Mouse (Mus musculus) stomach, postnatal 0 days (tissue): ENCODE data around the gene St5. TPM values are rescaled to one million over a fixed set of nuclear protein-coding genes. Genes with fewer than 3 reads are reported as not detected.
A peak's percentile ranks its signal among the peaks of the same experiment; 100 is the strongest.

Source experiments
- ATAC-seq: fragments of 200-750 bp; cut with Nextera tagmentation; 2 replicates; pipeline ENCODE4 v1.8.0; 2017; ENCODE audit not compliant: low FRiP score, low TSS enrichment
- DNase-seq: peaks from one replicate; pipeline ENCODE4 v3.0.0-alpha.2; 2016; ENCODE audit warnings: low spot score
- H3K27ac ChIP-seq: fragments of 300-500 bp; sonication (generic); replicated peaks from 2 replicates; pipeline ENCODE4 v1.5.1; 2014; ENCODE audit warnings: mild to moderate bottlenecking, control low read depth
- H3K27me3 ChIP-seq: fragments of 300-500 bp; sonication (generic); 2 replicates; pipeline ENCODE4 v1.6.1; 2014; ENCODE audit warnings: low read length; ENCODE audit not compliant: control insufficient read depth, insufficient read depth
- H3K36me3 ChIP-seq: fragments of 300-500 bp; sonication (generic); 2 replicates; pipeline ENCODE4 v1.6.1; 2014; ENCODE audit warnings: low read length, mixed read lengths; ENCODE audit not compliant: control insufficient read depth, insufficient read depth
- H3K4me1 ChIP-seq: fragments of 300-500 bp; sonication (generic); replicated peaks from 2 replicates; pipeline ENCODE4 v1.6.1; 2014; ENCODE audit warnings: antibody characterized with exemption; ENCODE audit not compliant: control insufficient read depth, insufficient read depth
- H3K4me2 ChIP-seq: fragments of 300-500 bp; sonication (generic); replicated peaks from 2 replicates; pipeline ENCODE4 v1.6.1; 2014; ENCODE audit warnings: low read depth, mild to moderate bottlenecking, control low read depth, moderate library complexity
- H3K4me3 ChIP-seq: fragments of 300-500 bp; sonication (generic); 2 replicates; pipeline ENCODE4 v1.5.1; 2014; ENCODE audit warnings: low read depth, low read length, control low read depth
- H3K9ac ChIP-seq: fragments of 300-500 bp; sonication (generic); 2 replicates; pipeline ENCODE4 v1.6.1; 2014; ENCODE audit warnings: mild to moderate bottlenecking, low read length, control low read depth, mixed read lengths
- H3K9me3 ChIP-seq: fragments of 300-500 bp; sonication (generic); 2 replicates; pipeline ENCODE4 v1.6.1; 2016; ENCODE audit warnings: low read length; ENCODE audit not compliant: control insufficient read depth
- CTCF ChIP-seq: IDR thresholded peaks from 2 replicates; pipeline ENCODE4 v1.5.1; 2016; ENCODE audit warnings: antibody characterized with exemption, low read depth, mild to moderate bottlenecking, moderate library complexity
- EP300 ChIP-seq: optimal IDR thresholded peaks from 2 replicates; pipeline ENCODE3; 2016; ENCODE audit warnings: antibody characterized with exemption
- WGBS: fragments of 180-500 bp; shearing (Covaris S2); extraction: QIAGEN DNeasy Blood & Tissue Kit; methylation state at CpG from one replicate; pipeline ENCODE4 v1.1.7; 2014; 5-methylcytosine and 5-hydroxymethylcytosine counted together
- polyA plus RNA-seq: library from polyadenylated mRNA; unstranded; fragments of >200 nt; fragmentation: Nextera tagmentation; extraction: Ambion mirVana; gene quantifications from 2 replicates; pipeline ENCODE4 v1.2.1, GENCODE M21; 2015

The St5 gene
- polyA plus RNA-seq, 1 experiment from 2014 or later: 35.6 TPM

DNA sequence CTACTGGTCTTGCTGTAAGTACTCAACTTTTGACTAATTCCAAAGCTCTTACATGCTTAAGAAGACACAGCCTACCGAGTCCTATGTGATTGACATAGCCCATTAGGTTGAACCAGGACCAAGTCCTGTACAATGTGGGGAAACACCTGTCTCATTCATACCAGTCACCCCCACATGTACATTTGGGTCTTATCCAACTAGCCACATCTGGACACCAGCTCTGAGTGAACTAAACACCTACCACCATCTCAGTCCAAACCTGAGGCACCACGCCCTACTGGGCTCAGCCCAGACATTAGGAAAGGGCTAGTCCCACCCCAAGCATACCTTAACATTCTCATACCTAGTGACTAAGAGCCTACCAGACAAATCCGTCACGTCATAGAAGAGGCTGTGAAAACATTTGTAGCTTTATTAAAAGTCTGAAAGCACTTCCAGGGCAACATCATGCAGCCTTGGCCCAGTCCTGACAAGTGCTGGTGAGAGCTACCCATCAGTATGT is 135.0 kb downstream of the St5 start:
- ATAC-seq (peak; percentile 65; the same call in 1 of the 2 replicates), DNase-seq (no peak)
- 0 out of 2 replicates have a peak overlapping the region, but pooled peaks have one; percentile 24 for H3K27ac ChIP-seq

GRCm38 (mm10) chr7:109566841-109567768 is 136.3 kb downstream of the St5 start:
- 50% methylated on average over 11 of the region's 11 CpGs for WGBS
- Histone ChIP-seq H3K4me1 (peaks cover 3% of the 10 kb centered on the region), H3K36me3 (no peaks in the 10 kb centered on the region; the same call in 1 of the 2 replicates), H3K27ac (peak overlapping the region; percentile 45), H3K9ac (no peak overlapping the region), H3K4me2 (no peak overlapping the region), H3K4me3 (no peak overlapping the region), H3K9me3 (no peaks in the 10 kb centered on the region), H3K27me3 (no peaks in the 10 kb centered on the region)
- no peak for TF ChIP-seq EP300
- TF ChIP-seq CTCF: no peak
- ATAC-seq (peak; percentile 27; the same call in 1 of the 2 replicates), DNase-seq (no peak)

More for the DNA sequence above, 135.0 kb downstream of the St5 start:
- H3K4me1 ChIP-seq: peaks cover 3% of the 10 kb centered on the region
- H3K9me3 ChIP-seq: no peaks in the 10 kb centered on the region
- TF ChIP-seq CTCF (no peak), EP300 (no peak)
- WGBS: 73% methylated on average over 4 of the region's 4 CpGs
- H3K4me3 ChIP-seq: no peak overlapping the region
- no peak overlapping the region for H3K9ac ChIP-seq
- no peaks in the 10 kb centered on the region; the same call in 1 of the 2 replicates for H3K36me3 ChIP-seq
- no peaks in the 10 kb centered on the region for H3K27me3 ChIP-seq
- H3K4me2 ChIP-seq: no peak overlapping the region

- no peak for ATAC-seq
- Histone ChIP-seq H3K9ac (no peak overlapping the region), H3K36me3 (no peaks in the 10 kb centered on the region; the same call in 1 of the 2 replicates), H3K9me3 (no peaks in the 10 kb centered on the region), H3K4me3 (no peak overlapping the region), H3K4me2 (no peak overlapping the region), H3K4me1 (peaks cover 3% of the 10 kb centered on the region), H3K27me3 (no peaks in the 10 kb centered on the region), H3K27ac (peak overlapping the region; percentile 45)
- no peak for TF ChIP-seq EP300
- TF ChIP-seq CTCF: no peak
- DNase-seq: no peak
These were observed 137.1 kb downstream of the St5 start for GRCm38 (mm10) chr7:109566327-109566726.

DNA sequence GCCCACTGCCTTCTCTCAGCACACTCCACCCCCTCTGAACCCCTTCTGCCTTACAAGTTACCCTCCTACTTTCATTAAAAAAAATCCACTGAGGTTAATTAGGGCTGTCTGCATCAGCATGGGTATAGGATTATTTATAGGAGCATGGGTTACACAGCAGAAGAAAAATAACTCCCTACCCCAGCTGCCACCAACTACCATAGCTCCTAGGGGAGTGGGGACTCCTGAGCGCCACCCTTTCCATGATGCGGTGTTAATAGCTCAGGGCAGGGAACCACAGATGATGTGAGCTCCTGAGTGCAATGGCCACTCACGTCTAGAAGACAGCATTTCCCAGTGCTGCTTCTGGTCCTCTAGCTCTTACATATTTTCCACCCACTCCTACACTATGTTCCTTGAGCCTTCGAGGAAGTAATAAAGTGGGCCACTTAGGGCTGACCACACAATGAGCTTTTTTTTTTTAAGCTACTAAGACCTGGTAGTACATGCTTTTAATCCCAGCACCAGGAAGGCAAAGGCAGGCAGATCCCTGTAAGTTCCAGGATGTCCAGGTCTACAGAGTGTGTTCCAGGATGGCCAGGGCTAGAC is 139.5 kb downstream of the St5 start:
- Histone ChIP-seq H3K9me3 (no peaks in the 10 kb centered on the region), H3K4me3 (no peak overlapping the region), H3K4me2 (no peak overlapping the region), H3K9ac (no peak overlapping the region), H3K27ac (no peak overlapping the region), H3K27me3 (no peaks in the 10 kb centered on the region), H3K36me3 (no peaks in the 10 kb centered on the region), H3K4me1 (peaks cover 7% of the 10 kb centered on the region)
- ATAC-seq (no peak), DNase-seq (no peak)
- 73% methylated on average over 4 of the region's 4 CpGs for WGBS
- TF ChIP-seq CTCF: no peak
- no peak for TF ChIP-seq EP300

GRCm38 (mm10) chr7:109562676-109563075 is 140.7 kb downstream of the St5 start:
- Histone ChIP-seq H3K9me3 (no peaks in the 10 kb centered on the region), H3K36me3 (no peaks in the 10 kb centered on the region), H3K4me3 (no peak overlapping the region), H3K4me1 (peaks cover 4% of the 10 kb centered on the region), H3K27me3 (no peaks in the 10 kb centered on the region), H3K9ac (no peak overlapping the region), H3K27ac (peak overlapping the region; percentile 81), H3K4me2 (peak overlapping the region; percentile 21; the same call in 1 of the 2 replicates)
- TF ChIP-seq CTCF (no peak), EP300 (no peak)
- DNase-seq: no peak
- 41% methylated on average over 5 of the region's 5 CpGs for WGBS
- ATAC-seq: no peak
